Comparison of ENCODE assay signal across 8 mouse cellular contexts in genomic region chr3:75164838-75165496, GRCm38 (mm10). TPM values are rescaled to one million over a fixed set of nuclear protein-coding genes. Genes with fewer than 3 reads are reported as not detected.
DNase-seq lines count a peak whose midpoint lies in the region; ATAC-seq lines count a peak whose summit lies in the region.

Gene Zbbx, minus strand, starts transcription at chr3:75165034.

- no peak within 1 kb of the TSS for H3K9ac ChIP-seq in forebrain, embryonic 12.5 days
- no peak within 1 kb of the TSS for H3K9ac ChIP-seq in intestine, embryonic 14.5 days (ENCODE audit: low read length)

- no peaks in the 10 kb centered on the region for H3K9me3 ChIP-seq in forebrain, embryonic 12.5 days
- no peaks in the 10 kb centered on the region for H3K9me3 ChIP-seq in intestine, embryonic 14.5 days (ENCODE audit: control insufficient read depth, low read length)
- no peaks in the 10 kb centered on the region for H3K9me3 ChIP-seq in midbrain, embryonic 10.5 days (replicated peaks)

- peak within 1 kb of the TSS; percentile 39 for H3K4me3 ChIP-seq in forebrain, embryonic 12.5 days (replicated peaks)
- peak within 1 kb of the TSS; percentile 20 for H3K4me3 ChIP-seq in intestine, embryonic 14.5 days (ENCODE audit: low read depth, low read length)
- peak within 1 kb of the TSS; percentile 51 for H3K4me3 ChIP-seq in midbrain, embryonic 10.5 days

- no peaks in the 10 kb centered on the region for H3K27me3 ChIP-seq in forebrain, embryonic 12.5 days
- H3K27me3 ChIP-seq in intestine, embryonic 14.5 days (replicated peaks; ENCODE audit: control insufficient read depth, insufficient read depth, low read length), result no peaks in the 10 kb centered on the region
- no peaks in the 10 kb centered on the region for H3K27me3 ChIP-seq in midbrain, embryonic 10.5 days (ENCODE audit: low read depth, poor library complexity, severe bottlenecking)

- ATAC-seq in forebrain, embryonic 12.5 days (ENCODE audit: low FRiP score), result peak; percentile 98
- ATAC-seq in intestine, embryonic 14.5 days (replicated peaks; ENCODE audit: low FRiP score, low TSS enrichment, low read depth), result peak; percentile 94

- peak; percentile 5 to 27 for DNase-seq in spleen, adult 18-20 months
- no peak for DNase-seq in spleen, adult 12 weeks (ENCODE audit: low spot score)
- peak; percentile 84 for DNase-seq in intestine, embryonic 14.5 days (ENCODE audit: low spot score)
- peak; percentile 68 to 73 for DNase-seq in left cerebral cortex, postnatal 36 days (ENCODE audit: low spot score in 2 of 2)
- DNase-seq in midbrain, embryonic 10.5 days (ENCODE audit: low spot score), result peak; percentile 81
- DNase-seq in right cerebral cortex, postnatal 4 days, result peak; percentile 73
- DNase-seq in adrenal gland, postnatal 25 days, result no peak

- no peak within 1 kb of the TSS for H3K27ac ChIP-seq in forebrain, embryonic 12.5 days
- H3K27ac ChIP-seq in intestine, embryonic 14.5 days (ENCODE audit: low read depth), result no peak within 1 kb of the TSS
- H3K27ac ChIP-seq in midbrain, embryonic 10.5 days (replicated peaks), result no peak within 1 kb of the TSS

- intact Hi-C loops in left cerebral cortex, postnatal 36 days (cut with DNase I), result no loop called here

- 13% methylated on average over 20 of the region's 20 CpGs for WGBS in forebrain, embryonic 12.5 days
- 16% methylated on average over 20 of the region's 20 CpGs for WGBS in intestine, embryonic 14.5 days
- 19% methylated on average over 20 of the region's 20 CpGs for WGBS in midbrain, embryonic 10.5 days

- peaks cover 4% of the 10 kb centered on the region; the same call in 1 of the 2 replicates for H3K4me1 ChIP-seq in forebrain, embryonic 12.5 days
- H3K4me1 ChIP-seq in intestine, embryonic 14.5 days (replicated peaks; ENCODE audit: control insufficient read depth, insufficient read depth, low read length), result no peaks in the 10 kb centered on the region
- H3K4me1 ChIP-seq in midbrain, embryonic 10.5 days, result peaks cover 6% of the 10 kb centered on the region

- peak within 1 kb of the TSS; percentile 66 for H3K4me2 ChIP-seq in forebrain, embryonic 12.5 days
- peak within 1 kb of the TSS; percentile 52 for H3K4me2 ChIP-seq in intestine, embryonic 14.5 days (ENCODE audit: low read length)

- H3K36me3 ChIP-seq in forebrain, embryonic 12.5 days (replicated peaks), result no peaks in the 10 kb centered on the region
- no peaks in the 10 kb centered on the region for H3K36me3 ChIP-seq in intestine, embryonic 14.5 days (ENCODE audit: control insufficient read depth, insufficient read depth, low read length)
- no peaks in the 10 kb centered on the region for H3K36me3 ChIP-seq in midbrain, embryonic 10.5 days

RNA-seq across cellular contexts. Expression of gene Zbbx, which starts in this region (rescaled TPM):
- 0.41 and 0.47 TPM in 2 replicates for polyA plus RNA-seq in forebrain, embryonic 12.5 days (2016; fragmentation: Nextera tagmentation; extraction: Ambion mirVana)
- 0.16 and 0.74 TPM in 2 replicates for polyA plus RNA-seq in intestine, embryonic 14.5 days (2014; fragmentation: Nextera tagmentation; extraction: Ambion mirVana)
- total RNA-seq in left cerebral cortex, postnatal 36 days (2021), result 1 to 10 TPM; 2.4 to 2.5 TPM
- not detected in 2 replicates for polyA plus RNA-seq in midbrain, embryonic 10.5 days (2016; fragmentation: Nextera tagmentation; extraction: Ambion mirVana)
- not detected in 2 replicates for total RNA-seq in adrenal gland, postnatal 25 days (2021)

Comparison
In these comparisons a context has a peak if more than half of its experiments do, and no peak if none do; other contexts are left out.
1. DNase-seq: peak in spleen, adult 18-20 months (2 of 2), left cerebral cortex, postnatal 36 days (2 of 2) and right cerebral cortex, postnatal 4 days (single experiment); none in spleen, adult 12 weeks (single experiment) and adrenal gland, postnatal 25 days (single experiment).
2. Peak in ATAC-seq, H3K4me3 ChIP-seq and H3K4me2 ChIP-seq in forebrain, embryonic 12.5 days; RNA of the gene not detected or under 1 TPM.
3. Peak in DNase-seq, ATAC-seq, H3K4me3 ChIP-seq and H3K4me2 ChIP-seq in intestine, embryonic 14.5 days; RNA of the gene not detected or under 1 TPM.
4. Peak in DNase-seq and H3K4me3 ChIP-seq in midbrain, embryonic 10.5 days; RNA of the gene not detected or under 1 TPM.
5. Peak in every context shown above with its lines, with median percentiles within 50 percentile points of each other: H3K4me3 ChIP-seq.